Mouse (Mus musculus) brain, adult 2 months (tissue): ENCODE measurements at regions not wholly inside any gene's neighbourhood (a gene's known extent, or its start where the extent isn't known, plus 50 kb on each side); places are given as distances from the start of the nearest gene placed in this dataset.
A peak's percentile ranks its signal among the peaks of the same experiment; 100 is the strongest.

Experiments used
- DNase-seq: peaks from one replicate; pipeline ENCODE4 v3.0.0; 2011; ENCODE audit warnings: low read depth, low spot score

DNA sequence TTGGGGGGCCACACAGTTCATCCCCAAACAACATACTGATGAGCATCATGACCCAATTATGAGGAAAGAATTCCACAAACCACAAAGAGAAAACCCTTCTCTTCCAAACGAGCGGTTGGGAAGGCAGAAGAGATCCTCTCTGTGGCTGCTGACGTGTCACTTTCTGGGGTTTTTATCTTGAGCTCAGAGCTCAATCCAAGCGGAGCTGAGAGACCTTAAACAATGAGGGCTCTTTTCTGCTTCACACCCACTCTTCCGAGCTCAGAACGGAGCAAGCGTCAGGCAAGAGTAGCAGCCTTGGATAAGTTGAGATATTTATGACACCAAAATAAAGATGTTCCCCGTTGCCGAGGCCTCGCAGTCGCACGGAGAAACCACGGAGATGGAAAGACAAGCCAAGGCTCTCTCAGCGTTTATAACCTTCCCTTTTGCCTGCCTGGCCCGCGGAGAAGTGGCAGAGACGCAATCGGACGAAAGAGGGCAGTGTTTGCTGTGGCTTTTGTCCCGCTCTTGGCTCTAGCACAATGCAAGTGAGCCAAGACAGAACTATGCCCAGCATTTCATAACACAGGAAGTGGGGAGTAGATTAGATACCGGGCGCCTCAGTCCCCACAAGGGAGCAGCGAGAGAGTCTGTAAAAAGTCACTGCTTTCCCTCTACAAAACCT lies 100.7 kb downstream of the Chic2 start:
- DNase-seq = peak; percentile 92

DNA sequence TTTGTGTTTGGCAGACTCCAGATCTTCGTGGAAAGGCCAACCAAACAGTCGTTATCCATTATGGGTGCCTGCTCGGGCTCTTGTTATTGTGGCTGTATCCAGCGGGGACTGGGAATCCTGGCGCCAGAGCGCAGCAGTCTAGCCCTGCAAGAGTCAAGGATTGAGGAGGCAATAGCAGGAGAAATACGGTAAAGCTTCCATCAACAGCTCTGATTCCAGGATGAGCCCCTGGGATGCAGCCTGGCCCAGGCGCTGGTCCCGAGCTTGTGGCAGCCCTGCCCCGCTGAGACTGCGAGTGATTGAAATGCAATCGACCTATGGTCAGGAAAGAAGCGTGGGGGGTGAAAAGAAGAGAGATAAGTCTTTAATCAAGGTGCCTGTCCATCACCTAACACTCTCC lies 103.1 kb downstream of the Chic2 start:
- no peak for DNase-seq

DNA sequence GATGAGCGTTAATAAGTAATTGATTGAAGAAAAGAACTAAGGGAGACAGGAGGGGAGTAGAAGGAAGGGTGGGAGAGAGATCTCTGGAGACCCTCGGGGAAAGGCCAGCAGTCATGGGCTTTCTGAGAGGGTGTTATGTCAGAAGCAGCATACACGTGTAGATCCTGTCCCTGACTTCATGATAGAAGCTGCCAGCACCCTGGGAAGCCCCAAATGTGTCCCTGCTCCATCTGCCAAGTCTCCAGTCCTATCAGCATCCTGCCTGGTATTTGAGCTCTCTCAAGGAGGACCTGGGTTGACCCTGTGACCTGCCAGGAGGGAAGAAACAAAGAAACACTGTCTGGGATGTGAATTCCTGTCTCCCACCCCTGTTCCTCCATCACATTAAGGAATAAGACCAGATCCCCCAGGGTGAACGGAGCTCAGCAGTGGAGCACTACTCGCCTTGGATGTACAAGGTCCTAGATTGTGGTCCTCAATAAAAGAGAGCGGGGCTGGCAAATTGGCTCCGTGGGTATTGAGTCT lies 107.1 kb downstream of the Chic2 start:
- no peak for DNase-seq

DNA sequence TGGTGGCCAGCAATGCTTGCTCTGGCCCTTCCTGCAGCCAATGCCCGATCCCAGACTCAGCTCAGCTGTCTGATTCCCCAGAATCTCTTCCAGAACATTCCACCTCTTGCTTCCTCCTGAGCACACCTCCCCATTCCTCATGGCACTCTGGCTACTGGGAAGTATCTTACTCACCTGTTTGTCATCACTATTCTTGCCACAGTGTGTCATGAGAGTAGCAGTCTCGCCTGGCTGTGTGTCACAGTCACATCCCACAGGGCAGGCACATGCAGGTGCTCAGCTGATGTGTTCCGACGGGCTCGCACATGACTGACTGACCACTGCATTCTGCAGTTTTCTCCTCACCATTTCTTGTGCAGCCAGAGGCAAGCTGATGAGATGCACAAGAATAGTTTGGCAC lies 108.5 kb downstream of the Chic2 start:
- DNase-seq = no peak

DNA sequence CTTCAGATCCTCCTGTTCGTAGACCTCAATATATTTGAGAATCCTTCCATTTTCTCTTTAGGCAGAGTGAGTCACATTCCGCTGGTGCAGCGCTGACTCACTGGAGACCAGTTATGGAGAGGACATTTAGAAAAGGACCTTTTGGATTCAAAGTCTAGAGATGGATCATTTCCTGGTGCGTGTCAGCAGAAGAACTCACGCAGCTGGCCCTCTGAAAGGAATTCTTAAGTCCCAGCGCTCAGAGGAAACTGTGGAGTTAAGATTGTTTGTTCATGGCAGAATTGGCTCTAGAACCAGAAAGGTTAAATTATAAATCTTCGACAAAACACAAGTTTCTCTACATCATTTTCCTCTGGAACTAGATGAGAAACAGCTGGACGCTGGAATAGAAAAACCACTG lies 108.9 kb downstream of the Chic2 start:
- peak; percentile 58 for DNase-seq

DNA sequence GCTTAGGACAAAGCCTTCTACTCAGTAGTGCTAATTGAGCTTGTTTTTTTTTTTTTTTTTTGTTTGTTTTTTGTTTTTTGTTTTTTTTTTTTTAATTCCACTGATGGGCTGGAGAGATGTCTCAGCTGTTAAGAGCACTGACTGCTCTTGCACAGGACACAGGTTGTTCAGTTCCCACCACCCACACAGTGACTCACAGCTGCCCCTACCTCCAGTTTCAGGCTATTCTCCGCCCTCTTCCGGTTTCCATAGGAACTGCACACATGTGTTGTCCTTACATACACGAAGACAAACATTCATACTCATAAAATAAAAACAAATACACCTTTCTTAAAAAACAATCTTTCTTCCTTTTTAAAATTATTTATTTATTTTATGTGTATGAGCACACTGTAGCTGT lies 111.3 kb downstream of the Chic2 start:
- no peak for DNase-seq

DNA sequence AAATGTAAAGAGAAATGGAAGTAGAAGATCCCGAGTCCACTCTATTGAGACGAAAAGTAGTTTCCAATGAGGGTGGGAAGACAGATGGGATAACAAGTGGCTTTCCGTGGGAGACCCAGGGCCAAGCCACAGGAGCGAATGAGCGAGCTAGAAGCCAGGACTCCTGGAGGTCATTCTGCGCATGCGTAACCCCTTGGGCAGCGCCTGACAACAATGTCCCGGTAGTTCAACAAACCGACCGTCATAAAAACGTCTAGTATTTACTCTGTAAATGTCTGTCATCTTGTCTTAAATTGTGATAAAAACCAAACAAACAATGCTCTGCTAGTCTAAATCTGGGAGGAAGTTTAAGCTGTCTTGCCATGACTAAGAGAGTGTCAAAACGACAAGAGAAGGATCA lies 112.4 kb downstream of the Chic2 start:
- no peak for DNase-seq

DNA sequence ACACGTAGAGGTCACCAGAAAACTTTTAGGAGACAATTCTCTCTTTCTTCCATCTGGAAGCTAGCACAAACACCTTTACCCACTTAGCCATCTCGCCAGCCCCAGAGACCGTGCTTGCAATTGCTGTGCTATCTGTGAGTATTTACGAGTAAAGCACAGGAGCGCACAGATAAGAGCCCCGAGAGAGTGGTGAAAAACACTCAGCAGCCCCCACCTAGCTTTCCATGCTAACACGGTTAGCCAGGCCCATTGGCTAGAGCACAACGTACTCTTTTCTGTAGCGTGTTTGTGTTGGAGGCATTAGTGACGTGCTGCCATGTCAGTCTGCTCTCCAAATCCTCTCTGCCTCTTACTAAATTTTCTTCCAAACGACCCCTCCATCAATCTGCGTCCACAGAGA lies 112.8 kb downstream of the Chic2 start:
- no peak for DNase-seq

DNA sequence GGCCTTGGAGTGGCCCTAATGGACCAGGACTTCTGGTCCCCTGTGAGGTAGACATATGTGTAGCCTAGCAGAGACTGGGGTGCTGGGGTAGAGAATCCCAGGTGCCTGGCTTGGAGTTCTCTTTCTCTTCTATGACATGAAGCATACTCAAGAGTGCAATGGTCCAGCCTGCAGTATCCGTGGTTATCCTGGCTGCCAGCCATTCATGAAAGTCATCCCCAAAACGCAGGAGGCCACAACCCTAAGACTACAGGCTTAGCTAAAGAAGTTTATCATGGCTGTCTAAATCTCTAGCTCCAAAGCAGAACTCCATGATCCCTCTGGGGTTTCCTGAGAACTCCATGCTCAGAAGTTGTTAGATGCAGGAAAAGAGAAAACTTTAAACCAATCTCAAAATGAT lies 117.0 kb downstream of the Chic2 start:
- no peak for DNase-seq

DNA sequence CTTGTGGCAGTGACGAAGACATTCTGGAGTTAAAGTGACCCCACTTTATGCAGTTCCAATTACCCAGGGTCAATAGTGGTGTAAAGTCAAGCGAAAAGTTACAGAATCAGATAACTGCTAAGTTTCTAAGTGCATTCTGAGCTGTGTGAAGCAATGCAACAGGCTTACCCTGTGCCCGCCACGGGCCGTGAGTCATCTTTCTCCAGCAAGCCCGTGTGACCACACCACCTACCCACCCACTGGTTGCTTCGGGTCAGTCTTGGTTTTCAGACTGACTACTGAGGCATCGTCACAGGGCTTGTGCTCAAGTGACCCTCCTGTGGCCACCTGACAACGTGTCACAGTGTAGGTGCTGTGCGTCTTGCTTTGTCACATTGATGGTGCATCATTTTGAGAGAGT lies 118.8 kb downstream of the Chic2 start:
- DNase-seq = no peak

DNA sequence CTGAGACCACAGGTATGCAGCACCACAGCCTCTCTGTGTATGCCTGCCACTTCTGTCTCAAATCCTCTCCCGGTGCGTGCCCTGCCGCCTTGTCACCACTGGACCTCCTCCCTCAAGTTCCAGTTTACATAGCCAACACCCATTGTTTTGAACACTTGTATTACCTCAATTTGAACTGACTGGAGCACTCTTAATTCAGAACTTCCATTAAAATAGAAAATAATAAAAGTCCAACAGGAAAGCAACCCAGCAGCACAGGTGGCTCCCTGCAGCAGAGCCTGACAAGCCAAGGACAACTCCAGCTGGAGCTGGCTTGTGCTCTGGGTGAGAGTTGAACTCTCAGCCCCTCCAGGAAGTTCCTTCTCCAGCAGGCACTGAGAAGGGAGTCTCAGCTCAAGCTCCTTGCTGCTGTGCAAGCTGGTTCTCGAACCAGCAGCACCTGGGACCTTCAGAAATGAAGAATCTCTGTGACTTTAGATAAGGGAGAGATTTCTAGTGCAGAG lies 120.5 kb downstream of the Chic2 start:
- no peak for DNase-seq

DNA sequence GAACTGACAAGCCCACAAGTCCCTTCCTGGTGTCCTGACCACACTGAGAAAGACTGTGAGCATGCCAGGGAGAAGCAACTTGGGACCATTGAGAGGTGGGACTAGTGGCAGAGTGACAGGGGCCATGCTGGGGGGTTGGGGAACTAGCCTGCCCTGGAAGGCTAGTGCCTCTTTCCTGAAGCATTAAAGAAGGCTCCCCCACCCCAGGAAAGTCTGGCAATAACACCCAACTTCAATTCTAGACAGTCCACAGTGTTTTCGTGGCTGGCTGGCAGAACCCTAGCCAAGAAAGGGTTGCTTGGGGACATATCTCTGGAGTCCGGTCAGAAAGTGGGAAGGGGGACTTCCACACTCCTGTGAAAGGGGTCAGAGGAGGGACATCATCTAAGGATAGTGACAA lies 121.2 kb downstream of the Chic2 start:
- no peak for DNase-seq

DNA sequence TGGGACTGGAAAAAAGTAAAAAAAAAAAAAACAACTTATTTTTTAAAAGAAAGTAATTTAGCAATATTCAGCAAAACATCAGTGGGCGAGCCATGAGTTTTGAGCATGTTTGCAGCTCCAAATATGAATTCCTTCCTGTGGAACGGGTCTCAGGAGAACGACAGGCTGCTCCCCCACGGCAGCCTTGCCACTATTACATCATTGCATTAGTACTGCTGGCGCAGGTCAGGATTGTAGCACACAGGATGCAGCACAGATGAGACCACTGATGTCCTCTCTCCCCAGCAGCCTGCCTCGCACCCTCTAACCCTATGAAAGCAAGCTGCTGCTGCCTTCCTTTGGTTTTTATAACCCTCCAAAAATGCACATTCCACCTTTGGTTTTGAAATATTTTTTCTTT lies 121.7 kb downstream of the Chic2 start:
- no peak for DNase-seq

DNA sequence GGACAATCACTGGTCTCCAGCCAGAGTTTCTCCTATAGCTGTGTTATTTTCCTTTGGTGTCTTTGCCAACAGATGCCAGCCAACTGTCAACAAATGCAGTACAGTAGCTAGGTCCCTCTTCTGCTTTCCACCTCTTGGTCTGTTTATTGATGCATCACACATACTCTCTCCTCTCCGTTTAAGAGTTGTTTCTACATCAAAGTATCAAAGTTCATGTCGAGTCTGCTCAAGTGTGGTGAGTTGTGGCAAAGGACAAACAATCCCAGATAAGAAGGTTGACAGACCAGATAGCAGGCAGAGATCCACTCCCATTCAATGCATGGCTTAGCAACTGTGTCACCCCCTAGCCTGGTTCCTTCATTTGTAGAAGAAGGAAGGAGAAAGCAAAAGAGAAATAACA lies 123.6 kb downstream of the Chic2 start:
- no peak for DNase-seq

DNA sequence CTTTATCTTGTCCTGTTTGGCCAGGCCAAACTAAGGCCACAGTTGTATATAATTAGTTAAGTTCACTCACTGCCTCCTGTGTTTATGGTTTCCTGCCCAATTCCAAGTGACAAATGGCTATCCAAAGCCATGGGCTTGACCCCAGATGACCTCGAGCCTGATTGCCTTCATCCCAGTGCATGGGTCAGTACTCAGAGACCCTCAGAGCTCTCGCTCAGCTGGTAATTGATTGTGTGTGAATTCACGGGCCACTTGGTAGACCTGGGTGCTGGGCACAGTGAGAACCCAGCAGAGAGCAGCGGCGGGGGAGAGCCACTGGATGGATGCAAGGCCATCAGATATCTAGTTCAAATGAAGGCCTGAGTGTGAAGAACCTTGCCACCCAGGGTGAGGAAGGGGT lies 124.1 kb downstream of the Chic2 start:
- DNase-seq = no peak

DNA sequence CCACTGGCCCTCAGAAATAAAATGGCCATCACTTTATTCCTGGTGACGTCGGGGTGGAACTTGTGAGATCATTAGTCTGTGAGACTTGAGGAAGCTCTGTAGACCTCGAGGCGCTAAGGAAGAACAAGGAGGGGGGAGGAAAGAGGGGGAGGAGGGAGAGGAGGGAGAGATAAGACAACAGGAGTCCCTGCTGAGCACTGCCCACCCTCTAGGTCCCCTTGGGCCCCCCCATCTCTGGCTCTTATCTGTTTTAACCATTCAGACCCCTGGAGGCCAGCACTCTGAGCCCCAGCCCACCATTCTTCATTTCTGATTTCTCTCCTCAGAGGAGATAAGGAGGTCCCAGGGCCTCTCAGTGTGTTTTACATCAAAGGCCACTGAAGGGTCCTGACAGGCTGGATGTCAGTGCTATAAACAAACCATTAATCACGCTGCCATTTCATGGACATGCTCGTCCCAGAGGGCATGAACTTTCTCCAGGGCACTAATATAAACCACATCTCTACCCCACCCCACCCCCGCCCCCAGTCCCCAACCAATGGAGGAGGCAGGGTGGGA lies 139.0 kb downstream of the Chic2 start:
- no peak for DNase-seq

DNA sequence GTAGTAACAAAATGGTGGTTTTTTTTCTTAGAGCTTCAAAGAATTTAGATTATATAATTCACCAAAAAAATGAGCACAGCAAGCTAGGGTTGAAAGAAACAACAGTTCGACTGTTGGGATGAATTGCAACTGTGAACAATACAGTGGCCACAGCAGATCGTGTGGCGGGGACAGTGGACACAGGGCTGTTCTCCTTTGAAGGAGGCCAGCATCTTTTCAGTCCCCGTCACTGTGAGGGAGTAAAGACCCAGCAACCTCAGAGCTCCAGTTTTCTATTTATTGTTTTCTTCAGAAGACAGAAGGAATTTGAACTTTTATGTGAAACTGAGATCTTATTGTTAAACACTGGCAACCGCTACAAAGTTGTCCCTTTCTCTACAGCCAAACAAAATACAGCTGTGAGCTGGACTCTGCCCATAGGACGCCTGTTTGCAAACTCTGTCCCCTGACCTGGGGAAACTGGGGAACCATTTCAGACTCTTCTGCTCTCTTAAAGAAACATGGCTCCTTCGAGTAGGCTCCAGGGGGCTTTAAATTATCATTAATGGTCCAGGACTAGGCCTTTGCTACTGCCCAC lies 139.6 kb downstream of the Chic2 start:
- DNase-seq = no peak

DNA sequence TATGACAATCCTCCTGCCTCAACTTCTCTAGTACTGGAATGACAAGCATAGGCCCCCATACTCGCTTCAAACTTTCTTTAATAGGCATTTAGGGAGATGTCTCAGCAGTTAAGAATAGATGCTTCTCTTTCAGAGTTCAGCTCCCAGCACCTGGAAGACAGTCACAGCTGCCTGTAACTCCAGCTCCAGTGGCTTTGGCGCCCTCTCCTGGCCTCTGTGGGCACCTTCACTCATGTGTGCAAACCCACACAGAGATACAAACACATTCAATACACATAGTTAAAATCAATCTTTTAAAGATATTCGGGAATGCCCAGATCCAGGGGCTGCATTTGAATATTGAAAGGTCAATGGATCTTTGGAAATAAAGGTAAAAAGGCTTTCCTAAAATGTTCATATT lies 140.2 kb downstream of the Chic2 start:
- no peak for DNase-seq

DNA sequence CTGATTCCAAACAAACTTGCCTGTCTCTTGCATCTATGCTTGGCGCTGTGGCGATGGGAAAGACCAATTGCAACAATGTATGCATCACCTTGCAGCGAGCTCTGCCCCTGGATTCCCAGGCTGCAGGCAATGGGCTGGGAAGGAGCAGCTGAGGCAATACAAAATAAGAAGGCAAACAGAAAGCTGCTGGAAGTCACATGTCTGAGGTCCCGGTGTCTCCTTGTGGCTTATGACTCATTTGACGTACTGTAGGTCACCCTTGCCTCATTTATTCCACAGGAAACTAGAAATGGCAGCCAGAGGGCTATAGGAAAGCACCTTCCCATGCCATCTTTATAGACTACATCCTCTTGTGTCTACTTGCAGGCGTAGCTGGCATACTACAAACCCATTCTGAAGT lies 140.9 kb downstream of the Chic2 start:
- no peak for DNase-seq

DNA sequence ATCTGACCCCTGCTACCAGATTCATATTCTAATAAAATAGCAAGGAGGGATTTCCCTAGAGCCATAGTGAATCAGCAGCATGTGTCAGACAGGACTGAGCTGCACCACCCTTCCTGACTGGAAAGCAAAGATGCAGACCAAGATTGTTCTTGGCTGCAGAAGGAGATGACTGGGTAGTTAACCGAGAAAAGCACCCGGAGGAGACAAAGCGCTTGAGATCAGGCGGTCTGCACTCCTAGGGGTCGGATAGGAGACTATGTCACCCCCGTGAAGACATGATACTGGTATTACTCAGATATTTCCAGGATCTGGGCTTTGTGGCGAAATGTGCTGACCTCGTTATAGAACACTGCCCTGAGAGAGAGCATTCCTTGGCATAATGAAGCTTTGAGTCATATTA lies 147.4 kb downstream of the Chic2 start:
- DNase-seq = no peak

DNA sequence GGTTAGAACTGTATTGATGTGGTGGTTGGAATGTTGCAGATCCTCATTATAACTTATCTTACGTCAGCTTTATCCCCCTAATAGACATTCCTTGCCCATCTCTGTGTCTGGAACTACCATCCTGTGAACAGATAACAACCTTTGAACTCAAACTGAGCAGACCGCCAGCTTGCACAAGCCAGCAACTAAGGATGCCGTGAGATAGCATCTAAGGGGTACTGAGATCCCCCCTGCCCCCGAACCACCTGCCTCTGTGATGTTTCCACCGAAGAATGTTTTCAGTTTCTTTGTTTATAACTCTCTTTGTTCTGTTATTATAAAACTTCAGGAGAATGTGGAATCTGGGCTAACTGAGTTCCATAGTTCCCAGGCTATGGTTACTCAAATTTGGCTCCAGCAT lies 151.3 kb downstream of the Chic2 start:
- no peak for DNase-seq

DNA sequence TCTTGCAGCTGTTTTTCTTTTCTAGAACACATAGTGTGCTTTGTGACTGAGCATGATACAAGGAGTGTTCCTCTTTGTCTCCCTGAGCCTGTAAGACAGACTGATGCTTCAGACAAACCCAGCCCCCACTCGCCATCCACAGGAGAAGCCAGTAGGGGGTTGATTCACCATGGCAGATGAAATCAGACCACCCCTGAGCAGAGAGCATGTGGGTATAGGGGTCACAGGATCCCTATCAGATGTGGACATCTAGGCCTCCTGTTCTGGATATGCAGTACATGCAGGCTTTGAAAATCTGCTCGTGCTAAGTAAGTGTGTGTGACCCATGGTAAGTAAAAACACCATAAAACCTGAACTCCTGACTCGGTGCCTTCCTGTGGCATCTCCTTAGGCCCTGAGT lies 153.0 kb downstream of the Chic2 start:
- DNase-seq = no peak

DNA sequence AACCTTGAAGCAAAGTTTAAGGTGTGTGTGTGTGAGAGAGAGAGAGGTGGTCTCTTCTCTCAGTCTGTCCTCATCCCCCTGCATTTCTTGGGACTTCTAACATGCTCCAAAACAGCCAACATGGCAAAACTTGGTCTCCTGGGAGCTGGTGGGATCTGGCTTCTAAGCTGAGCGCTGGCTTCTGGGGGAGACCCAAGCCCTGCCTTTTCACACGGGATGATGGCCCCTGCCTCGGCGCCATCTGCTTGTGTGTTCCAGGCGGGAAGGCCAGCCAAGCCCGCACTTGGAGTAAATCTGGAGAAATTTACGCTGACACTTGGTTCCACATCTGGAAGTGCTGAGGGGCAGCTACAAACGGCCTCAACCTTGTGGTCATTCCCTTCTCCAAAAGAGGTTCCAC lies 155.6 kb downstream of the Chic2 start:
- no peak for DNase-seq
